In genomic region chr1:191184066-191184815, GRCm38 (mm10) we compare ENCODE assay signal across 1 mouse cellular context.
TF ChIP-seq lines count a peak whose summit lies in the region.

No protein-coding gene starts in this region.

TF ChIP-seq in MEL, 35 proteins besides CTCF, POLR2A, EP300 and RAD21 (continued from another document):
- TF ChIP-seq MYC (IDR thresholded peaks at IDR 0.05; ENCODE audit: low read depth, low read length) (no peak), TCF12 (IDR thresholded peaks at IDR 0.05; ENCODE audit: low read depth, low read length) (no peak)
TF ChIP-seq in MEL: peak in this region for 0.
